In the genomic region with DNA sequence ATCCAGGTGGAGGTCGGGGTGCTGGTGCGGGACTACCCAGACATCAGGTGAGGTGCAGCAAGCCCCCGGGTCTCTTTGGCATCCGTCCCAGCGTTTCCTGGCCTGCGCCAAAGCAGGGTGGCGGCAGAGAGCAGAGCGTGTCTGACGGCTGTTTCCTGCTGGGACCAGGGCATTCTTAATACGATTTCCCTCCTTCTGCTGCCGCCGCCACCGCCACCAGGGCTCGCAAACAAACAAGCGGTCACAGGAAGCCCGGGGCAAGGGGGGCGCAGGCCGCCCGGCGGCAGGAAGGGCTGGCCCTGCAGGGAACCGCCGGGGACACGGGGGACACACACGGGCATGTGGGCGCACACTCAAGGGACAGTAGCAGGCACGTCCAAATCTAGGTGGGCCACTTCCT, we compare ENCODE assay signal across 8 mouse cellular contexts. TPM values are rescaled to one million over a fixed set of nuclear protein-coding genes. Genes with fewer than 3 reads are reported as not detected.
DNase-seq lines count a peak whose midpoint lies in the region; ATAC-seq and TF ChIP-seq lines count a peak whose summit lies in the region.

No protein-coding gene starts in this region.

- H3K36me3 ChIP-seq in forebrain, embryonic 12.5 days (replicated peaks): no peaks in the 10 kb centered on the region
- no peaks in the 10 kb centered on the region for H3K36me3 ChIP-seq in hindbrain, embryonic 15.5 days
- H3K36me3 ChIP-seq in liver, adult 2 months (ENCODE audit: control insufficient read depth, insufficient read depth, low read length): no peaks in the 10 kb centered on the region
- H3K36me3 ChIP-seq in midbrain, embryonic 14.5 days (ENCODE audit: control insufficient read depth, insufficient read depth, low read length): no peaks in the 10 kb centered on the region

- no peaks in the 10 kb centered on the region for H3K79me2 ChIP-seq in liver, adult 2 months (ENCODE audit: control insufficient read depth, insufficient read depth, low read length)

- no peak for ATAC-seq in forebrain, embryonic 12.5 days (ENCODE audit: low FRiP score)
- ATAC-seq in hindbrain, embryonic 15.5 days (ENCODE audit: low FRiP score, low read depth): no peak
- ATAC-seq in midbrain, embryonic 14.5 days (ENCODE audit: low FRiP score, low TSS enrichment): no peak

- H3K27ac ChIP-seq in gastrocnemius, adult 2 months: peak overlapping the region; percentile 56
- H3K27ac ChIP-seq in forebrain, embryonic 12.5 days: no peak overlapping the region
- no peak overlapping the region for H3K27ac ChIP-seq in hindbrain, embryonic 15.5 days (replicated peaks)
- peak overlapping the region; percentile 20 for H3K27ac ChIP-seq in liver, adult 2 months (replicated peaks; ENCODE audit: insufficient read depth, low read depth, low read length)
- no peak overlapping the region for H3K27ac ChIP-seq in midbrain, embryonic 14.5 days (replicated peaks; ENCODE audit: low read depth, low read length)
- no peak overlapping the region for H3K27ac ChIP-seq in left cerebral cortex, adult 2 months

- TF ChIP-seq CTCF in gastrocnemius, adult 2 months (IDR thresholded peaks at IDR 0.05): peak; percentile 19; the same call in 1 of the 2 replicates
- TF ChIP-seq CTCF in liver, adult 2 months (IDR thresholded peaks at IDR 0.05; ENCODE audit: low read depth, low read length): peak; percentile 28; the same call in 1 of the 2 replicates
- TF ChIP-seq CTCF in left cerebral cortex, adult 2 months (IDR thresholded peaks at IDR 0.05): no peak; the same call in 1 of the 2 replicates

- WGBS in forebrain, embryonic 12.5 days: 1% methylated on average over 26 of the region's 26 CpGs
- 4% methylated on average over 26 of the region's 26 CpGs for WGBS in hindbrain, embryonic 15.5 days
- 9% methylated on average over 26 of the region's 26 CpGs for WGBS in liver, adult 2 months
- 2% methylated on average over 26 of the region's 26 CpGs for WGBS in midbrain, embryonic 14.5 days

- DNase-seq in gastrocnemius, adult 2 months: peak; percentile 43
- no peak for DNase-seq in gastrocnemius, postnatal 14 days
- DNase-seq in liver, adult 2 months (ENCODE audit: extremely low read depth, low read depth, low spot score): no peak
- DNase-seq in midbrain, embryonic 14.5 days: peak; percentile 43
- DNase-seq in left cerebral cortex, adult 2 months (ENCODE audit: extremely low spot score in 1 of 2, low spot score in 2 of 2): no peak
- no peak for DNase-seq in left cerebral cortex, postnatal 36 days (ENCODE audit: low spot score in 2 of 2)

- H3K4me1 ChIP-seq in forebrain, embryonic 12.5 days: peaks cover 9% of the 10 kb centered on the region
- H3K4me1 ChIP-seq in hindbrain, embryonic 15.5 days (replicated peaks): peaks cover 13% of the 10 kb centered on the region
- H3K4me1 ChIP-seq in liver, adult 2 months (ENCODE audit: control insufficient read depth, insufficient read depth, low read length): peaks cover 2% of the 10 kb centered on the region; the same call in 1 of the 2 replicates
- 0 out of 2 replicates have a peak, but pooled peaks cover 3% of the 10 kb centered on the region for H3K4me1 ChIP-seq in midbrain, embryonic 14.5 days (ENCODE audit: control insufficient read depth, insufficient read depth, low read length)

- H3K4me2 ChIP-seq in forebrain, embryonic 12.5 days: peak overlapping the region; percentile 39
- peak overlapping the region; percentile 45 for H3K4me2 ChIP-seq in hindbrain, embryonic 15.5 days
- peak overlapping the region; percentile 44 for H3K4me2 ChIP-seq in midbrain, embryonic 14.5 days (ENCODE audit: low read length)

- intact Hi-C loops in gastrocnemius, adult 2 months (cut with DNase I): no loop called here
- intact Hi-C loops in gastrocnemius, postnatal 14 days (cut with DNase I; ENCODE audit: low total_unique reads): no loop called here
- intact Hi-C loops in left cerebral cortex, adult 2 months (cut with DNase I): no loop called here
- intact Hi-C loops in left cerebral cortex, postnatal 36 days (cut with DNase I): no loop called here

- no peaks in the 10 kb centered on the region for H3K9me3 ChIP-seq in forebrain, embryonic 12.5 days
- H3K9me3 ChIP-seq in hindbrain, embryonic 15.5 days: no peaks in the 10 kb centered on the region
- no peaks in the 10 kb centered on the region for H3K9me3 ChIP-seq in midbrain, embryonic 14.5 days (ENCODE audit: control insufficient read depth, low read length)

- peaks cover 74% of the 10 kb centered on the region for H3K27me3 ChIP-seq in forebrain, embryonic 12.5 days
- H3K27me3 ChIP-seq in hindbrain, embryonic 15.5 days: peaks cover 59% of the 10 kb centered on the region
- peaks cover 5% of the 10 kb centered on the region for H3K27me3 ChIP-seq in liver, adult 2 months (ENCODE audit: control insufficient read depth, insufficient read depth, low read length)
- peaks cover 36% of the 10 kb centered on the region for H3K27me3 ChIP-seq in midbrain, embryonic 14.5 days (ENCODE audit: control insufficient read depth, insufficient read depth, low read length)

- TF ChIP-seq POLR2A in liver, adult 2 months (IDR thresholded peaks at IDR 0.05; ENCODE audit: extremely low read depth, insufficient read depth, low read length): no peak

- peak overlapping the region; percentile 47; the same call in 1 of the 2 replicates for H3K4me3 ChIP-seq in gastrocnemius, adult 2 months
- H3K4me3 ChIP-seq in forebrain, embryonic 12.5 days (replicated peaks): peak overlapping the region; percentile 17
- H3K4me3 ChIP-seq in hindbrain, embryonic 15.5 days: no peak overlapping the region
- H3K4me3 ChIP-seq in liver, adult 2 months (ENCODE audit: insufficient read depth, low read depth, low read length): no peak overlapping the region
- H3K4me3 ChIP-seq in midbrain, embryonic 14.5 days (replicated peaks; ENCODE audit: low read depth, low read length): no peak overlapping the region
- H3K4me3 ChIP-seq in left cerebral cortex, adult 2 months: no peak overlapping the region

- H3K9ac ChIP-seq in forebrain, embryonic 12.5 days: no peak overlapping the region
- no peak overlapping the region for H3K9ac ChIP-seq in hindbrain, embryonic 15.5 days
- peak overlapping the region; percentile 15; the same call in 1 of the 2 replicates for H3K9ac ChIP-seq in liver, adult 2 months (ENCODE audit: low read depth, low read length)
- H3K9ac ChIP-seq in midbrain, embryonic 14.5 days (replicated peaks; ENCODE audit: low read length): no peak overlapping the region; the same call in 1 of the 2 replicates

RNA-seq across cellular contexts. Expression of a gene that starts 16.4 kb away (rescaled TPM):
- total RNA-seq in gastrocnemius, adult 2 months (2021): 1 to 10 TPM; 1.7 to 2.1 TPM
- total RNA-seq in gastrocnemius, postnatal 14 days (2021): 1 to 10 TPM; 1.7 to 2.1 TPM
- 3.5 and 3.9 TPM in 2 replicates for polyA plus RNA-seq in forebrain, embryonic 12.5 days (2016; fragmentation: Nextera tagmentation; extraction: Ambion mirVana)
- 4.5 and 4.8 TPM in 2 replicates for polyA plus RNA-seq in hindbrain, embryonic 15.5 days (2015; fragmentation: Nextera tagmentation; extraction: Ambion mirVana)
- 2.8 and 3.9 TPM in 2 replicates for total RNA-seq in liver, adult 2 months (2014; rRNA removed)
- polyA plus RNA-seq in liver, adult 2 months (2012; rRNA removed): 6.2 and 7.3 TPM in 2 replicates
- polyA plus RNA-seq in midbrain, embryonic 14.5 days (2014; fragmentation: Nextera tagmentation; extraction: Ambion mirVana): 2.5 and 6.1 TPM in 2 replicates
- total RNA-seq in left cerebral cortex, adult 2 months (2021): 1 to 10 TPM; 6.7 to 7.9 TPM
- 1 to 10 TPM; 6.8 to 7.2 TPM for total RNA-seq in left cerebral cortex, postnatal 36 days (2021)

RNA-seq across cellular contexts. Expression of a gene that starts 16.5 kb away (rescaled TPM):
- total RNA-seq in gastrocnemius, adult 2 months (2021): 1 to 10 TPM; 6.2 to 9.9 TPM
- 10 to 100 TPM; 19.9 to 20.0 TPM for total RNA-seq in gastrocnemius, postnatal 14 days (2021)
- polyA plus RNA-seq in forebrain, embryonic 12.5 days (2016; fragmentation: Nextera tagmentation; extraction: Ambion mirVana): 43.6 and 47.5 TPM in 2 replicates
- 39.4 and 41.4 TPM in 2 replicates for polyA plus RNA-seq in hindbrain, embryonic 15.5 days (2015; fragmentation: Nextera tagmentation; extraction: Ambion mirVana)
- total RNA-seq in liver, adult 2 months (2014; rRNA removed): 19.9 and 25.5 TPM in 2 replicates
- 58.0 and 58.2 TPM in 2 replicates for polyA plus RNA-seq in liver, adult 2 months (2012; rRNA removed)
- 30.1 and 36.6 TPM in 2 replicates for polyA plus RNA-seq in midbrain, embryonic 14.5 days (2014; fragmentation: Nextera tagmentation; extraction: Ambion mirVana)
- total RNA-seq in left cerebral cortex, adult 2 months (2021): 10 to 100 TPM; 16.6 to 18.4 TPM
- total RNA-seq in left cerebral cortex, postnatal 36 days (2021): 10 to 100 TPM; 18.2 to 19.5 TPM

RNA-seq across cellular contexts. Expression of a gene that starts 25.9 kb away (rescaled TPM):
- total RNA-seq in gastrocnemius, adult 2 months (2021): not detected
- total RNA-seq in gastrocnemius, postnatal 14 days (2021): not detected
- 0.17 TPM in 1 of 2 replicates, not detected in the other for polyA plus RNA-seq in forebrain, embryonic 12.5 days (2016; fragmentation: Nextera tagmentation; extraction: Ambion mirVana)
- polyA plus RNA-seq in hindbrain, embryonic 15.5 days (2015; fragmentation: Nextera tagmentation; extraction: Ambion mirVana): 1.1 and 1.2 TPM in 2 replicates
- not detected in 2 replicates for total RNA-seq in liver, adult 2 months (2014; rRNA removed)
- polyA plus RNA-seq in liver, adult 2 months (2012; rRNA removed): not detected in 2 replicates
- 0.51 and 0.74 TPM in 2 replicates for polyA plus RNA-seq in midbrain, embryonic 14.5 days (2014; fragmentation: Nextera tagmentation; extraction: Ambion mirVana)
- total RNA-seq in left cerebral cortex, adult 2 months (2021): under 1 TPM; 0.44 to 0.84 TPM
- under 1 TPM; 0.68 to 0.94 TPM for total RNA-seq in left cerebral cortex, postnatal 36 days (2021)

RNA-seq across cellular contexts. Expression of a gene that starts 28.6 kb away (rescaled TPM):
- total RNA-seq in gastrocnemius, adult 2 months (2021): under 1 TPM; 0.41 to 0.73 TPM
- under 1 TPM; 0.47 to 0.74 TPM for total RNA-seq in gastrocnemius, postnatal 14 days (2021)
- 0.51 and 0.69 TPM in 2 replicates for polyA plus RNA-seq in forebrain, embryonic 12.5 days (2016; fragmentation: Nextera tagmentation; extraction: Ambion mirVana)
- 0.76 and 0.82 TPM in 2 replicates for polyA plus RNA-seq in hindbrain, embryonic 15.5 days (2015; fragmentation: Nextera tagmentation; extraction: Ambion mirVana)
- 2.1 and 2.2 TPM in 2 replicates for total RNA-seq in liver, adult 2 months (2014; rRNA removed)
- polyA plus RNA-seq in liver, adult 2 months (2012; rRNA removed): 5.1 and 5.8 TPM in 2 replicates
- polyA plus RNA-seq in midbrain, embryonic 14.5 days (2014; fragmentation: Nextera tagmentation; extraction: Ambion mirVana): 0.12 and 0.29 TPM in 2 replicates
- total RNA-seq in left cerebral cortex, adult 2 months (2021): under 1 TPM; 0.26 to 0.36 TPM
- total RNA-seq in left cerebral cortex, postnatal 36 days (2021): under 1 TPM; 0.23 to 0.52 TPM

RNA-seq across cellular contexts. Expression of a gene that starts 33.1 kb away (rescaled TPM):
- 10 to 100 TPM; 17.1 to 17.9 TPM for total RNA-seq in gastrocnemius, adult 2 months (2021)
- 10 to 100 TPM; 12.6 to 14.1 TPM for total RNA-seq in gastrocnemius, postnatal 14 days (2021)
- polyA plus RNA-seq in forebrain, embryonic 12.5 days (2016; fragmentation: Nextera tagmentation; extraction: Ambion mirVana): 14.0 and 14.3 TPM in 2 replicates
- polyA plus RNA-seq in hindbrain, embryonic 15.5 days (2015; fragmentation: Nextera tagmentation; extraction: Ambion mirVana): 18.4 and 18.7 TPM in 2 replicates
- 1.8 and 2.8 TPM in 2 replicates for total RNA-seq in liver, adult 2 months (2014; rRNA removed)
- 4.9 and 6.4 TPM in 2 replicates for polyA plus RNA-seq in liver, adult 2 months (2012; rRNA removed)
- 18.8 and 20.3 TPM in 2 replicates for polyA plus RNA-seq in midbrain, embryonic 14.5 days (2014; fragmentation: Nextera tagmentation; extraction: Ambion mirVana)
- total RNA-seq in left cerebral cortex, adult 2 months (2021): 10 to 100 TPM; 79.1 to 79.5 TPM
- total RNA-seq in left cerebral cortex, postnatal 36 days (2021): 10 to 100 TPM; 76.8 to 77.7 TPM

Comparison
In these comparisons a context has a peak if more than half of its experiments do, and no peak if none do; other contexts are left out.
1. DNase-seq: peak in gastrocnemius, adult 2 months (single experiment) and midbrain, embryonic 14.5 days (single experiment); none in gastrocnemius, postnatal 14 days (single experiment), liver, adult 2 months (single experiment), left cerebral cortex, adult 2 months (0 of 2) and left cerebral cortex, postnatal 36 days (0 of 2).
2. H3K27ac ChIP-seq: peak in gastrocnemius, adult 2 months (single experiment) and liver, adult 2 months (single experiment); none in forebrain, embryonic 12.5 days (single experiment), hindbrain, embryonic 15.5 days (single experiment), midbrain, embryonic 14.5 days (single experiment) and left cerebral cortex, adult 2 months (single experiment).
3. H3K4me3 ChIP-seq: peak in gastrocnemius, adult 2 months (single experiment) and forebrain, embryonic 12.5 days (single experiment); none in hindbrain, embryonic 15.5 days (single experiment), liver, adult 2 months (single experiment), midbrain, embryonic 14.5 days (single experiment) and left cerebral cortex, adult 2 months (single experiment).
4. Peak in every context shown above with its lines, with median percentiles within 50 percentile points of each other: H3K4me2 ChIP-seq.